Mouse (Mus musculus): ENCODE results near the gene Pdxdc1.
"Not testable (repeated sequence)": the region's sequence is repeated elsewhere in the genome, so short reads cannot be mapped to it uniquely, and the experiment has no call there.

The Pdxdc1 gene

GRCm38 (mm10) chr16:13892850-13893249 lies 10.1 kb downstream of the Pdxdc1 start:
- intact Hi-C loops (cut with DNase I), result no loop called here

- intact Hi-C loops (cut with DNase I), result no loop called here
These were observed 12.5 kb downstream of the Pdxdc1 start for GRCm38 (mm10) chr16:13890449-13890848.

- intact Hi-C loops (cut with DNase I), result no loop called here
These were observed 19.7 kb downstream of the Pdxdc1 start for GRCm38 (mm10) chr16:13883094-13883774.

GRCm38 (mm10) chr16:13875483-13875882 lies 27.4 kb downstream of the Pdxdc1 start:
- intact Hi-C loops (cut with DNase I), result no loop called here

GRCm38 (mm10) chr16:13867910-13868514 lies 34.9 kb downstream of the Pdxdc1 start:
- intact Hi-C loops (cut with DNase I), result no loop called here

- intact Hi-C loops (cut with DNase I), result not testable (repeated sequence)
These were observed 35.5 kb downstream of the Pdxdc1 start for GRCm38 (mm10) chr16:13867406-13867805.

GRCm38 (mm10) chr16:13866616-13867015 lies 36.3 kb downstream of the Pdxdc1 start:
- intact Hi-C loops (cut with DNase I), result no loop called here

GRCm38 (mm10) chr16:13866076-13866475 lies 36.9 kb downstream of the Pdxdc1 start:
- intact Hi-C loops (cut with DNase I), result no loop called here

GRCm38 (mm10) chr16:13853886-13854285 lies 49.0 kb downstream of the Pdxdc1 start:
- intact Hi-C loops (cut with DNase I), result no loop called here

GRCm38 (mm10) chr16:13851446-13851845 lies 51.5 kb downstream of the Pdxdc1 start:
- intact Hi-C loops (cut with DNase I), result no loop called here

GRCm38 (mm10) chr16:13848310-13848709 lies 54.6 kb downstream of the Pdxdc1 start:
- intact Hi-C loops (cut with DNase I), result no loop called here

- intact Hi-C loops (cut with DNase I), result no loop called here
These were observed 56.3 kb downstream of the Pdxdc1 start for GRCm38 (mm10) chr16:13846675-13847074.

GRCm38 (mm10) chr16:13845031-13845430 lies 57.9 kb downstream of the Pdxdc1 start:
- intact Hi-C loops (cut with DNase I), result no loop called here

- intact Hi-C loops (cut with DNase I), result no loop called here
These were observed 62.0 kb downstream of the Pdxdc1 start for GRCm38 (mm10) chr16:13840956-13841355.

- intact Hi-C loops (cut with DNase I), result no loop called here
These were observed 62.9 kb downstream of the Pdxdc1 start for GRCm38 (mm10) chr16:13840056-13840455.

- intact Hi-C loops (cut with DNase I), result no loop called here
These were observed 68.5 kb downstream of the Pdxdc1 start for GRCm38 (mm10) chr16:13834382-13834781.

- intact Hi-C loops (cut with DNase I), result no loop called here
These were observed 71.3 kb downstream of the Pdxdc1 start for GRCm38 (mm10) chr16:13831606-13832005.

GRCm38 (mm10) chr16:13830444-13830843 lies 72.5 kb downstream of the Pdxdc1 start:
- intact Hi-C loops (cut with DNase I), result no loop called here

GRCm38 (mm10) chr16:13826511-13826910 lies 76.4 kb downstream of the Pdxdc1 start:
- intact Hi-C loops (cut with DNase I), result no loop called here

GRCm38 (mm10) chr16:13825781-13826490 lies 77.0 kb downstream of the Pdxdc1 start:
- intact Hi-C loops (cut with DNase I), result no loop called here

GRCm38 (mm10) chr16:13820771-13821170 lies 82.2 kb downstream of the Pdxdc1 start:
- intact Hi-C loops (cut with DNase I), result no loop called here

- intact Hi-C loops (cut with DNase I), result no loop called here
These were observed 83.0 kb downstream of the Pdxdc1 start for GRCm38 (mm10) chr16:13819806-13820500.

Measured in adrenal gland (tissue).